Mouse (Mus musculus) midbrain, postnatal 0 days (tissue): ENCODE measurements around the gene Mctp1. TPM values are rescaled to one million over a fixed set of nuclear protein-coding genes. Genes with fewer than 3 reads are reported as not detected.

Experiments used
- ATAC-seq: fragments of 200-750 bp; cut with Nextera tagmentation; 2 replicates; pipeline ENCODE4 v1.8.0; 2017; ENCODE audit warnings: moderate number of reproducible peaks, mild to moderate bottlenecking, moderate TSS enrichment, moderate library complexity; ENCODE audit not compliant: low FRiP score
- DNase-seq: peaks from one replicate; pipeline ENCODE4 v3.0.0-alpha.2; 2015; ENCODE audit warnings: low spot score
- H3K27ac ChIP-seq: fragments of 300-500 bp; sonication (generic); 2 replicates; pipeline ENCODE4 v1.5.1; 2014; ENCODE audit warnings: low read depth, mild to moderate bottlenecking, low read length, mixed read lengths
- H3K27me3 ChIP-seq: fragments of 300-500 bp; sonication (generic); 2 replicates; pipeline ENCODE4 v1.6.1; 2014; ENCODE audit warnings: low read length, control low read depth, mixed read lengths; ENCODE audit not compliant: insufficient read depth
- H3K36me3 ChIP-seq: fragments of 300-500 bp; sonication (generic); 2 replicates; pipeline ENCODE4 v1.6.1; 2014; ENCODE audit warnings: low read length, control low read depth, mixed read lengths; ENCODE audit not compliant: insufficient read depth
- H3K4me1 ChIP-seq: fragments of 300-500 bp; sonication (generic); 2 replicates; pipeline ENCODE4 v1.6.1; 2014; ENCODE audit warnings: mild to moderate bottlenecking, control low read depth, antibody characterized with exemption, low read length, mixed read lengths; ENCODE audit not compliant: insufficient read depth
- H3K4me2 ChIP-seq: fragments of 300-500 bp; sonication (generic); 2 replicates; pipeline ENCODE4 v1.6.1; 2014; ENCODE audit warnings: low read depth, mild to moderate bottlenecking, low read length, mixed read lengths; ENCODE audit not compliant: poor library complexity, severe bottlenecking
- H3K4me3 ChIP-seq: fragments of 300-500 bp; sonication (generic); 2 replicates; pipeline ENCODE4 v1.5.1; 2014; ENCODE audit warnings: low read depth, mild to moderate bottlenecking, low read length, moderate library complexity
- H3K9ac ChIP-seq: fragments of 300-500 bp; sonication (generic); replicated peaks from 2 replicates; pipeline ENCODE4 v1.6.1; 2014; ENCODE audit warnings: mild to moderate bottlenecking, low read length, moderate library complexity, mixed read lengths; ENCODE audit not compliant: poor library complexity, severe bottlenecking
- H3K9me3 ChIP-seq: fragments of 300-500 bp; sonication (generic); 2 replicates; pipeline ENCODE4 v1.6.1; 2016; ENCODE audit warnings: low read length, control low read depth
- CTCF ChIP-seq: IDR thresholded peaks from 2 replicates; pipeline ENCODE4 v1.5.1; 2016; ENCODE audit warnings: antibody characterized with exemption, mild to moderate bottlenecking
- WGBS: fragments of 180-500 bp; shearing (Covaris S2); extraction: QIAGEN DNeasy Blood & Tissue Kit; methylation state at CpG from one replicate; pipeline ENCODE4 v1.1.7; 2014; 5-methylcytosine and 5-hydroxymethylcytosine counted together
- polyA plus RNA-seq: library from polyadenylated mRNA; unstranded; fragments of >200 nt; fragmentation: Nextera tagmentation; extraction: Ambion mirVana; gene quantifications from 2 replicates; pipeline ENCODE4 v1.2.1, GENCODE M21; 2015
- total RNA-seq: library from RNA; depleted of rRNA; stranded (reverse); fragments of >200 nt; gene quantifications from 2 replicates; pipeline ENCODE4 v1.2.3, GENCODE M21; 2014

The Mctp1 gene
- total and polyA plus RNA-seq, 2 experiments from 2014 or later = 3.9 to 7.0 TPM

GRCm38 (mm10) chr13:76484086-76484709 lies 99.9 kb downstream of the Mctp1 start:
- no peak overlapping the region for H3K27ac ChIP-seq
- no peak for ATAC-seq
- H3K9me3 ChIP-seq = no peaks in the 10 kb centered on the region
- H3K4me2 ChIP-seq = no peak overlapping the region
- H3K27me3 ChIP-seq = no peaks in the 10 kb centered on the region
- DNase-seq = peak; percentile 53
- H3K4me1 ChIP-seq = no peaks in the 10 kb centered on the region
- no peak overlapping the region for H3K9ac ChIP-seq
- H3K4me3 ChIP-seq = no peak overlapping the region
- TF ChIP-seq CTCF = no peak
- 29% methylated on average over 2 of the region's 2 CpGs for WGBS
- H3K36me3 ChIP-seq = no peaks in the 10 kb centered on the region

- Histone ChIP-seq H3K36me3 (no peaks in the 10 kb centered on the region), H3K4me2 (no peak overlapping the region), H3K4me3 (no peak overlapping the region), H3K9me3 (no peaks in the 10 kb centered on the region), H3K9ac (no peak overlapping the region), H3K27me3 (no peaks in the 10 kb centered on the region), H3K4me1 (no peaks in the 10 kb centered on the region), H3K27ac (no peak overlapping the region)
- DNase-seq (no peak), ATAC-seq (no peak)
- WGBS = 88% methylated on average over 2 of the region's 2 CpGs
- TF ChIP-seq CTCF = no peak
Observed at GRCm38 (mm10) chr13:76515896-76516295, 131.6 kb downstream of the Mctp1 start.

GRCm38 (mm10) chr13:76523170-76523569 lies 138.8 kb downstream of the Mctp1 start:
- Histone ChIP-seq H3K4me1 (no peaks in the 10 kb centered on the region), H3K4me2 (no peak overlapping the region), H3K9me3 (no peaks in the 10 kb centered on the region), H3K27me3 (no peaks in the 10 kb centered on the region), H3K36me3 (no peaks in the 10 kb centered on the region), H3K4me3 (no peak overlapping the region), H3K9ac (no peak overlapping the region), H3K27ac (no peak overlapping the region)
- TF ChIP-seq CTCF = no peak
- 55% methylated on average over 1 of the region's 1 CpGs for WGBS
- DNase-seq (no peak), ATAC-seq (no peak)

- no peak overlapping the region for H3K9ac ChIP-seq
- no peaks in the 10 kb centered on the region for H3K27me3 ChIP-seq
- no peak for TF ChIP-seq CTCF
- ATAC-seq (no peak), DNase-seq (no peak)
- no peak overlapping the region for H3K4me2 ChIP-seq
- no peaks in the 10 kb centered on the region for H3K36me3 ChIP-seq
- H3K4me1 ChIP-seq = no peaks in the 10 kb centered on the region
- H3K4me3 ChIP-seq = no peak overlapping the region
- no peaks in the 10 kb centered on the region for H3K9me3 ChIP-seq
- no peak overlapping the region for H3K27ac ChIP-seq
Observed at GRCm38 (mm10) chr13:76527326-76527725, 143.0 kb downstream of the Mctp1 start.

- H3K27me3 ChIP-seq = no peaks in the 10 kb centered on the region
- no peak overlapping the region for H3K4me2 ChIP-seq
- WGBS = 60% methylated on average over 1 of the region's 1 CpGs
- no peak for DNase-seq
- TF ChIP-seq CTCF = no peak
- no peak overlapping the region for H3K4me3 ChIP-seq
- ATAC-seq = no peak
- no peaks in the 10 kb centered on the region for H3K4me1 ChIP-seq
- no peaks in the 10 kb centered on the region for H3K36me3 ChIP-seq
- H3K9ac ChIP-seq = no peak overlapping the region
- no peaks in the 10 kb centered on the region for H3K9me3 ChIP-seq
- H3K27ac ChIP-seq = no peak overlapping the region
Observed at GRCm38 (mm10) chr13:76527751-76528150, 143.4 kb downstream of the Mctp1 start.

GRCm38 (mm10) chr13:76529915-76530314 lies 145.6 kb downstream of the Mctp1 start:
- no peaks in the 10 kb centered on the region for H3K27me3 ChIP-seq
- ATAC-seq (no peak), DNase-seq (no peak)
- no peaks in the 10 kb centered on the region for H3K36me3 ChIP-seq
- H3K9me3 ChIP-seq = no peaks in the 10 kb centered on the region
- H3K4me2 ChIP-seq = no peak overlapping the region
- H3K9ac ChIP-seq = no peak overlapping the region
- H3K27ac ChIP-seq = no peak overlapping the region
- no peak for TF ChIP-seq CTCF
- 85% methylated on average over 2 of the region's 2 CpGs for WGBS
- no peak overlapping the region for H3K4me3 ChIP-seq
- H3K4me1 ChIP-seq = no peaks in the 10 kb centered on the region
